Mouse (Mus musculus): Measurements from ENCODE around the gene Abcc5. TPM values are rescaled to one million over a fixed set of nuclear protein-coding genes. Genes with fewer than 3 reads are reported as not detected.

Gene Abcc5
- polyA plus RNA-seq, 1 experiment from 2014 or later = 56.1 TPM

GRCm38 (mm10) chr16:20415804-20416203 lies 10.4 kb downstream of the Abcc5 start:
- Histone ChIP-seq H3K4me1 (no peaks in the 10 kb centered on the region), H3K27me3 (ENCODE audit: low read depth, poor library complexity, severe bottlenecking) (no peaks in the 10 kb centered on the region), H3K36me3 (peaks cover 21% of the 10 kb centered on the region), H3K4me3 (no peak overlapping the region), H3K27ac (replicated peaks) (no peak overlapping the region), H3K9me3 (replicated peaks) (no peaks in the 10 kb centered on the region)
- no peak for DNase-seq (ENCODE audit: low spot score)
- 92% methylated on average over 6 of the region's 6 CpGs for WGBS

- Histone ChIP-seq H3K9me3 (replicated peaks) (no peaks in the 10 kb centered on the region), H3K4me3 (no peak overlapping the region), H3K36me3 (peaks cover 16% of the 10 kb centered on the region), H3K27me3 (ENCODE audit: low read depth, poor library complexity, severe bottlenecking) (no peaks in the 10 kb centered on the region), H3K27ac (replicated peaks) (no peak overlapping the region), H3K4me1 (no peaks in the 10 kb centered on the region)
- 95% methylated on average over 2 of the region's 2 CpGs for WGBS
- DNase-seq (ENCODE audit: low spot score) = no peak
These were observed 11.0 kb downstream of the Abcc5 start for GRCm38 (mm10) chr16:20415211-20415610.

- no peak for DNase-seq (ENCODE audit: low spot score)
- no peaks in the 10 kb centered on the region for H3K27me3 ChIP-seq (ENCODE audit: low read depth, poor library complexity, severe bottlenecking)
- H3K4me1 ChIP-seq = no peaks in the 10 kb centered on the region
- 90% methylated on average over 2 of the region's 2 CpGs for WGBS
- no peaks in the 10 kb centered on the region for H3K9me3 ChIP-seq (replicated peaks)
- peaks cover 10% of the 10 kb centered on the region; the same call in 1 of the 2 replicates for H3K36me3 ChIP-seq
- H3K27ac ChIP-seq (replicated peaks) = no peak overlapping the region
- H3K4me3 ChIP-seq = no peak overlapping the region
These were observed 12.3 kb downstream of the Abcc5 start for GRCm38 (mm10) chr16:20413870-20414331.

GRCm38 (mm10) chr16:20411958-20412570 lies 14.1 kb downstream of the Abcc5 start:
- H3K36me3 ChIP-seq = no peaks in the 10 kb centered on the region
- no peaks in the 10 kb centered on the region for H3K9me3 ChIP-seq (replicated peaks)
- H3K27me3 ChIP-seq (ENCODE audit: low read depth, poor library complexity, severe bottlenecking) = no peaks in the 10 kb centered on the region
- WGBS = 89% methylated on average over 8 of the region's 8 CpGs
- no peak overlapping the region for H3K4me3 ChIP-seq
- no peak overlapping the region for H3K27ac ChIP-seq (replicated peaks)
- no peak for DNase-seq (ENCODE audit: low spot score)
- H3K4me1 ChIP-seq = no peaks in the 10 kb centered on the region

GRCm38 (mm10) chr16:20405335-20405734 lies 20.9 kb downstream of the Abcc5 start:
- Histone ChIP-seq H3K4me3 (no peak overlapping the region), H3K27me3 (ENCODE audit: low read depth, poor library complexity, severe bottlenecking) (no peaks in the 10 kb centered on the region), H3K9me3 (replicated peaks) (no peaks in the 10 kb centered on the region), H3K4me1 (no peaks in the 10 kb centered on the region), H3K27ac (replicated peaks) (no peak overlapping the region), H3K36me3 (peaks cover 36% of the 10 kb centered on the region)
- WGBS = 93% methylated on average over 4 of the region's 4 CpGs
- no peak for DNase-seq (ENCODE audit: low spot score)

- Histone ChIP-seq H3K36me3 (peaks cover 54% of the 10 kb centered on the region), H3K27ac (replicated peaks) (no peak overlapping the region), H3K4me3 (no peak overlapping the region), H3K4me1 (no peaks in the 10 kb centered on the region), H3K9me3 (replicated peaks) (no peaks in the 10 kb centered on the region), H3K27me3 (ENCODE audit: low read depth, poor library complexity, severe bottlenecking) (no peaks in the 10 kb centered on the region)
- WGBS = 89% methylated on average over 2 of the region's 2 CpGs
- DNase-seq (ENCODE audit: low spot score) = no peak
These were observed 22.9 kb downstream of the Abcc5 start for GRCm38 (mm10) chr16:20403327-20403726.

- Histone ChIP-seq H3K4me3 (no peak overlapping the region), H3K4me1 (no peaks in the 10 kb centered on the region), H3K27ac (replicated peaks) (no peak overlapping the region), H3K36me3 (peaks cover 65% of the 10 kb centered on the region), H3K27me3 (ENCODE audit: low read depth, poor library complexity, severe bottlenecking) (no peaks in the 10 kb centered on the region), H3K9me3 (replicated peaks) (no peaks in the 10 kb centered on the region)
- 87% methylated on average over 3 of the region's 3 CpGs for WGBS
- DNase-seq (ENCODE audit: low spot score) = no peak
These were observed 24.6 kb downstream of the Abcc5 start for GRCm38 (mm10) chr16:20401592-20401991.

- Histone ChIP-seq H3K9me3 (replicated peaks) (no peaks in the 10 kb centered on the region), H3K36me3 (peaks cover 72% of the 10 kb centered on the region), H3K27me3 (ENCODE audit: low read depth, poor library complexity, severe bottlenecking) (no peaks in the 10 kb centered on the region), H3K4me1 (no peaks in the 10 kb centered on the region), H3K27ac (replicated peaks) (no peak overlapping the region), H3K4me3 (no peak overlapping the region)
- no peak for DNase-seq (ENCODE audit: low spot score)
- WGBS = 92% methylated on average over 12 of the region's 12 CpGs
These were observed 25.2 kb downstream of the Abcc5 start for GRCm38 (mm10) chr16:20400707-20401591.

GRCm38 (mm10) chr16:20396851-20397250 lies 29.3 kb downstream of the Abcc5 start:
- Histone ChIP-seq H3K4me1 (no peaks in the 10 kb centered on the region), H3K4me3 (no peak overlapping the region), H3K27ac (replicated peaks) (no peak overlapping the region), H3K9me3 (replicated peaks) (no peaks in the 10 kb centered on the region), H3K27me3 (ENCODE audit: low read depth, poor library complexity, severe bottlenecking) (no peaks in the 10 kb centered on the region), H3K36me3 (peaks cover 78% of the 10 kb centered on the region)
- DNase-seq (ENCODE audit: low spot score) = no peak
- WGBS = 95% methylated on average over 10 of the region's 10 CpGs

- H3K27me3 ChIP-seq (ENCODE audit: low read depth, poor library complexity, severe bottlenecking) = no peaks in the 10 kb centered on the region
- H3K4me1 ChIP-seq = no peaks in the 10 kb centered on the region
- 92% methylated on average over 11 of the region's 11 CpGs for WGBS
- H3K9me3 ChIP-seq (replicated peaks) = no peaks in the 10 kb centered on the region
- peaks cover 80% of the 10 kb centered on the region for H3K36me3 ChIP-seq
- DNase-seq (ENCODE audit: low spot score) = no peak
- H3K4me3 ChIP-seq = no peak overlapping the region
- H3K27ac ChIP-seq (replicated peaks) = no peak overlapping the region
These were observed 30.8 kb downstream of the Abcc5 start for GRCm38 (mm10) chr16:20395216-20395907.

GRCm38 (mm10) chr16:20391753-20392152 lies 34.4 kb downstream of the Abcc5 start:
- Histone ChIP-seq H3K36me3 (peaks cover 84% of the 10 kb centered on the region), H3K27ac (replicated peaks) (no peak overlapping the region), H3K27me3 (ENCODE audit: low read depth, poor library complexity, severe bottlenecking) (no peaks in the 10 kb centered on the region), H3K9me3 (replicated peaks) (no peaks in the 10 kb centered on the region), H3K4me1 (no peaks in the 10 kb centered on the region), H3K4me3 (no peak overlapping the region)
- DNase-seq (ENCODE audit: low spot score) = no peak
- WGBS = 90% methylated on average over 3 of the region's 3 CpGs

GRCm38 (mm10) chr16:20390233-20390632 lies 36.0 kb downstream of the Abcc5 start:
- Histone ChIP-seq H3K27ac (replicated peaks) (no peak overlapping the region), H3K9me3 (replicated peaks) (no peaks in the 10 kb centered on the region), H3K27me3 (ENCODE audit: low read depth, poor library complexity, severe bottlenecking) (no peaks in the 10 kb centered on the region), H3K4me1 (no peaks in the 10 kb centered on the region), H3K36me3 (peaks cover 75% of the 10 kb centered on the region), H3K4me3 (no peak overlapping the region)
- WGBS = 73% methylated on average over 6 of the region's 6 CpGs
- DNase-seq (ENCODE audit: low spot score) = no peak

Measured in midbrain, embryonic 10.5 days (tissue).